Mouse (Mus musculus) CH12.LX (cell line): ENCODE results near the gene Vmn2r4. TPM values are rescaled to one million over a fixed set of nuclear protein-coding genes. Genes with fewer than 3 reads are reported as not detected.
"Not testable (repeated sequence)": the region's sequence is repeated elsewhere in the genome, so short reads cannot be mapped to it uniquely, and the experiment has no call there.

ENCODE experiments used
- DNase-seq: peaks from one replicate; pipeline ENCODE4 v3.0.0-alpha.2; 2013; ENCODE audit errors: extremely low read depth
- H3K27ac ChIP-seq: 2 replicates; pipeline ENCODE4 v1.5.1; 2012; ENCODE audit warnings: low read depth, mild to moderate bottlenecking, control low read depth, moderate library complexity; ENCODE audit not compliant: insufficient read depth
- H3K27me3 ChIP-seq: replicated peaks from 2 replicates; pipeline ENCODE3; 2012; ENCODE audit warnings: inconsistent platforms
- H3K36me3 ChIP-seq, 2 experiments: replicated peaks in 1 of 2; 2 replicates each; pipeline versions ENCODE3 to v1.6.1; 2012; ENCODE audit warnings: inconsistent platforms in 1 of 2, low read length in 1 of 2, mild to moderate bottlenecking in 1 of 2, mixed read lengths in 1 of 2, moderate library complexity in 1 of 2; ENCODE audit not compliant: control insufficient read depth in 1 of 2, insufficient read depth in 1 of 2
- H3K4me1 ChIP-seq, 2 experiments: 2 replicates each; pipeline ENCODE4 v1.6.1; 2012; ENCODE audit warnings: inconsistent platforms in 1 of 2, moderate library complexity in 1 of 2; ENCODE audit not compliant: insufficient read depth in 2 of 2, control insufficient read depth in 1 of 2
- H3K4me2 ChIP-seq: 2 replicates; pipeline ENCODE4 v1.6.1; 2012; ENCODE audit warnings: low read depth, mild to moderate bottlenecking, control low read depth; ENCODE audit not compliant: poor library complexity, insufficient read depth, severe bottlenecking
- H3K4me3 ChIP-seq, 3 experiments: fragments of 150-350 bp in 1 of 3; sonication (generic) in 1 of 3; replicated peaks in 1 of 3; 2 replicates each; pipeline versions ENCODE3 to v1.5.1; 2011 to 2012; ENCODE audit warnings: low read depth in 2 of 3, low read length in 2 of 3, mild to moderate bottlenecking in 2 of 3, moderate library complexity in 2 of 3, control low read depth in 1 of 3, improper control_type of control experiment in 1 of 3, inconsistent platforms in 1 of 3, mixed read lengths in 1 of 3; ENCODE audit not compliant: poor library complexity in 1 of 3
- H3K79me2 ChIP-seq: replicated peaks from 2 replicates; pipeline ENCODE4 v1.6.1; 2012; ENCODE audit warnings: mild to moderate bottlenecking, moderate library complexity; ENCODE audit not compliant: control insufficient read depth, poor library complexity, insufficient read depth, severe bottlenecking; ENCODE audit errors: extremely low read depth
- H3K9ac ChIP-seq: 2 replicates; pipeline ENCODE4 v1.6.1; 2012; ENCODE audit warnings: low read depth, mild to moderate bottlenecking, control low read depth, moderate library complexity; ENCODE audit not compliant: insufficient read depth
- H3K9me3 ChIP-seq: replicated peaks from 2 replicates; pipeline ENCODE3; 2012; ENCODE audit warnings: low read length, inconsistent platforms, mixed read lengths
- dilution Hi-C: fragments of 300-500 bp; cut with MboI; formaldehyde crosslinking; loops from 2 replicates; pipeline ENCODE4 v1.14.3; 2020; ENCODE audit warnings: low sequenced_read_pairs; ENCODE audit not compliant: extremely low pct_unique_long_range_greater_than_20kb, extremely low pct_ligation_motif_present
- in situ Hi-C: fragments of 300-500 bp; cut with MboI; formaldehyde crosslinking; loops from 3 replicates; pipeline ENCODE4 v1.14.3; 2019; ENCODE audit warnings: low sequenced_read_pairs, low pct_ligation_motif_present, low pct_unique_long_range_greater_than_20kb, mixed read lengths
- polyA plus RNA-seq: library from polyadenylated mRNA; unstranded; fragments of >175 nt; gene quantifications from 2 replicates; pipeline ENCODE4 v1.2.1, GENCODE M21; 2012; ENCODE audit warnings: low read depth; ENCODE audit not compliant: insufficient read length
- total RNA-seq, 2 experiments: library from RNA; depleted of rRNA; stranded (reverse); fragments of 300-350 nt in 1 of 2; fragments of >200 nt in 1 of 2; gene quantifications; 2 replicates each; pipeline ENCODE4 v1.2.3; 2012 to 2014

Vmn2r4 gene
- total RNA-seq (2012; rRNA removed) (not detected in 2 replicates), total RNA-seq (2014; rRNA removed) (not detected in 2 replicates), polyA plus RNA-seq (not detected in 2 replicates)

DNA sequence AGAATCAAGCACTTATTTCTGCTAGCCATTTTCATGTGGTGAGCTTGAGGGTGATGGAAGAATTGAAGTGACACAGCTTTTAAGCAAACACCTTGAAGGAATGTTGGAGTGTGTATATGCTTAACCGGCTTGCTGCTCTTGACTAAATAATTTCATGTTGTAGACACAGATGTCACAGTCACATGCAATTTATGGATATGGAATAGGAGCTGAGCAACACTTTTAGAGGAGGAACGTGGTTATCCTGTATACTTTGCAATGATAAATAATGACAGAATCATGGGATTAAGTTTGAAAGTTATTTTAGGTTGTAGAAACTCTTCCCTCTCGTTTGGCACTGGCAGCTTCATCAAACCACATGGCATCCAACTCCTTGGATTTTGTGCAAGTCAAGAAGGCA lies at the start of gene Vmn2r4:
Gene Vmn2r4, minus strand, starts transcription at position 101 of the 400 bp plus-strand sequence.
- dilution Hi-C loops, H3K79me2 ChIP-seq, DNase-seq, H3K4me2 ChIP-seq, H3K27ac ChIP-seq, H3K9me3 ChIP-seq, H3K36me3 ChIP-seq, H3K4me1 ChIP-seq, H3K4me3 ChIP-seq, in situ Hi-C loops, H3K9ac ChIP-seq, H3K27me3 ChIP-seq: not testable (repeated sequence)

DNA sequence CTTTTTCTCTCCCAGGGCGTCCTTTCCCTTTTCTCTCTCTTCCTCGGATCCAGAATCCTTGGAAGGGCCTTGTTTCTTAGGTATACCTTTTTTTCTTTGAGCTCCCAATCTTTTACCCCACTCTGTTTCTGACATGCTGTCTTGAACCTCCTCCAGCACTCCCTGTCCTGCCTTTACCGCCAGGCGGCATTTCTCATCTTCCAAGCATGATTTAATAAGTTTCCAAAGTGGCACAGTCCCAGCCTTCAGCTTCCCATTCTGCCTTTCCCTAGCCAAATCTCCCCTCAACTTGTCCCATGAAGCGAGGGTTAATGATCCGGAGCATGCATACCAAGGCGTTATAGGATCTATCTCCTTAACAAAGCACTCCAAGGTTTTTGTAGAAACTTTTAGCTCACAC lies 19.1 kb upstream of the Vmn2r4 start:
- H3K27me3 ChIP-seq, H3K4me1 ChIP-seq, H3K4me2 ChIP-seq, H3K9ac ChIP-seq, DNase-seq, H3K27ac ChIP-seq, dilution Hi-C loops, H3K79me2 ChIP-seq, in situ Hi-C loops, H3K4me3 ChIP-seq, H3K36me3 ChIP-seq, H3K9me3 ChIP-seq: not testable (repeated sequence)

DNA sequence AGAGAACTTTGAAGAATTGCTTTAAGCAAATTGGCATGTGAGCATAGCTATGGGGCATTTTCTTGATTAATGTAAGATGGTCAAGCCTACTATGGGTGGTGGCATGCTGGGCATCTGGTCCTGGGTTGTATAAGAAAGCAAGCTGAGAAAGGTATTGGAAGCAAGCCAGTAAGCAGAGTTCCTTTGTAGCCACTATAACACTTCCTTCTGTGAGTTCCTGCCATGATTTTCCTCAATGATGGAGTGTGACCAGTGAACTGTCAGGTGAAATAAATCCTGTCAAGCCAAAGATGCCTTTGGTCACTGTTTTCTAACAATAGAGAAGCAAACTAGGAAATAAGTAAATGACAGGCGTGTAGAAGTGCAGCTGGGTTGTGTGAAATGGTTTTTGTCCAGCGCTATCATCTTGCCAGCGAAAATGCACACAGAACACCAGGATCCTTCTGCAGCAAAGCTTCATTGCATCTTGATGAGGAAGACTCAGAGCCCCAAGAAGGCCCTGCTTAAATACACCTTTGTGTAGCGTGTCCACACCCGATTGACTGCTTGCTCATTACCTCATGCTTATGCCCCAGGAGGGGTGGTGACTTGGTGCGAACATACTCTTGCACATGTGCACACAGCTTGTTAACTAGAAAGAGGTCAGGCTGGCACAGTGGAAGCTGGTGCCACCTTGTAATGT lies 13.1 kb upstream of the Vmn2r4 start:
- H3K9ac ChIP-seq, H3K36me3 ChIP-seq, H3K4me3 ChIP-seq, H3K9me3 ChIP-seq, DNase-seq, H3K27ac ChIP-seq, H3K79me2 ChIP-seq, dilution Hi-C loops, H3K27me3 ChIP-seq, H3K4me1 ChIP-seq, in situ Hi-C loops, H3K4me2 ChIP-seq: not testable (repeated sequence)

DNA sequence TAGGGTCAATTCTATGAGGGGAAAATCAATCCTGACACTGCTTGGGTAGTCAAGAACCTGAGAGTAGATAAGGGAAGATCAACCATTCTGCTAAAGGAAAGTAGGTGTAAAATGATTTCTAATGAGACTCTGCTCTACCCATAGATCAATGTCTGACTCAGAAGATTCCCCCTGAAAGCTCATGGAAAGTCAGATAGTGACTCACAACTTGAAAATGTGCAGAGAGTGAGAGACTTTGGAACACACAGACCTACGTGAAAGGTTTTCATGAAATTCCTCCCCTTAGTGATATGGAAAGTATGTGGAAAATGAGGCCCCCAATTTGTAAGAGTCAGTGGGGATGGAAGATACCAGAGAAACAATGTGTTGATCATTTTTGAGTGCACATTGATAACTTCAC lies 7.0 kb upstream of the Vmn2r4 start:
- H3K4me3 ChIP-seq, H3K27ac ChIP-seq, H3K27me3 ChIP-seq, DNase-seq, H3K36me3 ChIP-seq, H3K79me2 ChIP-seq, H3K4me1 ChIP-seq, dilution Hi-C loops, H3K4me2 ChIP-seq, H3K9ac ChIP-seq, H3K9me3 ChIP-seq, in situ Hi-C loops: not testable (repeated sequence)

DNA sequence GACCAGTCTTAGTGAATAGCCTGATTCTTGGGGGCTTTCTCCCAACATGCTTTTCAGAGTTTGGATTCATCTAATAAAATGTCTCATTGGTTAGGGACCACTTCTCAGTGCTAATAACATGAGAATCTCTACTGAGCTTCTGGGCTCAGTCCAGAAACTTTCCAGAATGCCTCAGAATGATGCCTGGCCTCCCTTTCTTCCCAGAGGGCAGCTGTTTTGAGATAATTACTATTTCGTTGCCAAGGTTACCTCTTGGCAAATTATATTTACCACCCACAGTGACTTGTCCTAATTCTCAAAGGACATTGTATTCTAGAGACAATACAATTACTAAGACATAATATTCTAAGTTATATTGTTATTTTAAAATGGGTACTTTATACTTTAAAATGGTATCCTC lies 2.3 kb upstream of the Vmn2r4 start:
- H3K9me3 ChIP-seq, H3K36me3 ChIP-seq, DNase-seq, H3K79me2 ChIP-seq, in situ Hi-C loops, H3K27me3 ChIP-seq, H3K4me2 ChIP-seq, H3K4me1 ChIP-seq, dilution Hi-C loops, H3K27ac ChIP-seq, H3K9ac ChIP-seq, H3K4me3 ChIP-seq: not testable (repeated sequence)

DNA sequence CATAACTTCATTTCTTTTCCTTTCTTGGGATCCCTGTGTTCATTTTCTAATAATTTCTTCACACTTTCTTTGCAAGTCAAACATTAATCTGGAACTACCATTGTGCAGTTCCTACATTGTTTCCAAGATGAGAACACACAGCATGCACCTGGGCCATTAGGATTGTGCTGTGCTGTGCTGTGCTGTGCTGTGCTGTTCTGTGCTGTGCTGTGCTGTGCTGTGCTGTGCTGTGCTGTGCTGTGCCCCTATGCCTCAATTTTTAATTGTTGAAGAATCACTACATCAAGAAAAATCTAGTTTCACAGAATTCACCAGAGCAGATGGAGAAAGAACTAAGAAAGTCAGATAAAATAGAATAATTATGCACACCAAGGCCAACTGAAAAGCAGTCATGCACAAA lies 915 bp downstream of the Vmn2r4 start:
- H3K4me2 ChIP-seq, H3K27ac ChIP-seq, H3K4me1 ChIP-seq, DNase-seq, dilution Hi-C loops, H3K36me3 ChIP-seq, H3K79me2 ChIP-seq, H3K4me3 ChIP-seq, in situ Hi-C loops, H3K27me3 ChIP-seq, H3K9ac ChIP-seq, H3K9me3 ChIP-seq: not testable (repeated sequence)
